Mouse (Mus musculus): Measurements from ENCODE around the gene Lrp10. TPM values are rescaled to one million over a fixed set of nuclear protein-coding genes. Genes with fewer than 3 reads are reported as not detected.

The Lrp10 gene
- polyA plus RNA-seq, 1 experiment from 2014 or later, result 60.6 TPM

Other genes starting within 250 kb of the Lrp10 start
- 450 and 484 TPM in 2 replicates for gene Dad1, start 210.0 kb upstream of the Lrp10 start, polyA plus RNA-seq (2015; fragmentation: Nextera tagmentation; extraction: Ambion mirVana)
- gene Abhd4, start 209.9 kb upstream of the Lrp10 start, polyA plus RNA-seq (2015; fragmentation: Nextera tagmentation; extraction: Ambion mirVana), result 41.6 and 42.6 TPM in 2 replicates
- not detected in 2 replicates for gene Olfr49, start 179.2 kb upstream of the Lrp10 start, polyA plus RNA-seq (2015; fragmentation: Nextera tagmentation; extraction: Ambion mirVana)
- 41.7 and 48.8 TPM in 2 replicates for gene Oxa1l, start 103.3 kb upstream of the Lrp10 start, polyA plus RNA-seq (2015; fragmentation: Nextera tagmentation; extraction: Ambion mirVana)
- gene Slc7a7, start 46.4 kb upstream of the Lrp10 start, polyA plus RNA-seq (2015; fragmentation: Nextera tagmentation; extraction: Ambion mirVana), result 51.0 and 56.3 TPM in 2 replicates
- gene Mrpl52, start 37.2 kb upstream of the Lrp10 start, polyA plus RNA-seq (2015; fragmentation: Nextera tagmentation; extraction: Ambion mirVana), result 270 and 308 TPM in 2 replicates
- 110 and 112 TPM in 2 replicates for gene Mmp14, start 32.5 kb upstream of the Lrp10 start, polyA plus RNA-seq (2015; fragmentation: Nextera tagmentation; extraction: Ambion mirVana)
- gene Rem2, start 12.0 kb downstream of the Lrp10 start, polyA plus RNA-seq (2015; fragmentation: Nextera tagmentation; extraction: Ambion mirVana), result 1.6 and 1.9 TPM in 2 replicates
- 78.0 and 80.0 TPM in 2 replicates for gene Prmt5, start 53.4 kb downstream of the Lrp10 start, polyA plus RNA-seq (2015; fragmentation: Nextera tagmentation; extraction: Ambion mirVana)
- gene Haus4, start 90.5 kb downstream of the Lrp10 start, polyA plus RNA-seq (2015; fragmentation: Nextera tagmentation; extraction: Ambion mirVana), result 53.9 and 57.2 TPM in 2 replicates
- 18.2 and 19.0 TPM in 2 replicates for gene Ajuba, start 113.4 kb downstream of the Lrp10 start, polyA plus RNA-seq (2015; fragmentation: Nextera tagmentation; extraction: Ambion mirVana)
- gene 4931414P19Rik, start 141.9 kb downstream of the Lrp10 start, polyA plus RNA-seq (2015; fragmentation: Nextera tagmentation; extraction: Ambion mirVana), result 6.0 and 8.2 TPM in 2 replicates
- gene Psmb5, start 153.9 kb downstream of the Lrp10 start, polyA plus RNA-seq (2015; fragmentation: Nextera tagmentation; extraction: Ambion mirVana), result 360 and 408 TPM in 2 replicates
- not detected in 2 replicates for gene Psmb11, start 157.3 kb downstream of the Lrp10 start, polyA plus RNA-seq (2015; fragmentation: Nextera tagmentation; extraction: Ambion mirVana)
- not detected in 2 replicates for gene Gm17606, start 176.8 kb downstream of the Lrp10 start, polyA plus RNA-seq (2015; fragmentation: Nextera tagmentation; extraction: Ambion mirVana)
- gene Cdh24, start 177.2 kb downstream of the Lrp10 start, polyA plus RNA-seq (2015; fragmentation: Nextera tagmentation; extraction: Ambion mirVana), result 2.8 and 3.0 TPM in 2 replicates
- gene 1700123O20Rik, start 222.1 kb downstream of the Lrp10 start, polyA plus RNA-seq (2015; fragmentation: Nextera tagmentation; extraction: Ambion mirVana), result 83.7 and 84.8 TPM in 2 replicates
- gene Acin1, start 222.8 kb downstream of the Lrp10 start, polyA plus RNA-seq (2015; fragmentation: Nextera tagmentation; extraction: Ambion mirVana), result 105 and 107 TPM in 2 replicates
- 0.11 and 0.15 TPM in 2 replicates for gene Gm29776, start 234.7 kb downstream of the Lrp10 start, polyA plus RNA-seq (2015; fragmentation: Nextera tagmentation; extraction: Ambion mirVana)
- 0.19 and 0.21 TPM in 2 replicates for gene Cebpe, start 248.0 kb downstream of the Lrp10 start, polyA plus RNA-seq (2015; fragmentation: Nextera tagmentation; extraction: Ambion mirVana)